Mouse (Mus musculus) stomach, postnatal 0 days (tissue): ENCODE results near the gene Ccl2.

Experiments
- CTCF ChIP-seq: IDR thresholded peaks from 2 replicates; pipeline ENCODE4 v1.5.1; 2016; ENCODE audit warnings: antibody characterized with exemption, low read depth, mild to moderate bottlenecking, moderate library complexity
- EP300 ChIP-seq: optimal IDR thresholded peaks from 2 replicates; pipeline ENCODE3; 2016; ENCODE audit warnings: antibody characterized with exemption

DNA sequence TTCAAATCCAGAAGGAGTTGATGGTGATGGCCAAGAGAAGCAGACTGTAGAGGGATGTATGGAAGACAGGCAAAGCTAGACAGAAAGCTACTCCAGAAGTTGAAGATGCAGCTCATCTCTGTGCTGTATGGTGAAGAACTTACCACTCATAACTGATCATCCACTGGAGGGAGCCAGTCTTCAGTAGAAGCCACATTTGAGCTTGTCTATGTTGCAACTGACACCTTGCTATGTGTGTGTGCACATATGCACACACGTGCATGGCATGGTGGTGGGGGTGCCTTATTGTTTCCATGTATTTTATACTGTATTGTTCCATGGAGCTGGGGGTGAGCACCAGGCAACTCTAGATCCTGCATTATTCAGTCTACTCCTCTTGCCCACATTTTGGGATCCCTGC is 37.0 kb downstream of the Ccl2 start:
- TF ChIP-seq CTCF (peak; percentile 48), EP300 (no peak)
